Mouse (Mus musculus) T-helper 1 cell (primary cell): Measurements from ENCODE around the gene Hoxc6.

Experiments
- in situ Hi-C: fragments of 300-600 bp; cut with MboI, MseI; formaldehyde crosslinking; loops from one replicate; pipeline ENCODE4 v1.15.1; 2025; ENCODE audit warnings: high pct_unique_total_duplicates

Hoxc6 gene

DNA sequence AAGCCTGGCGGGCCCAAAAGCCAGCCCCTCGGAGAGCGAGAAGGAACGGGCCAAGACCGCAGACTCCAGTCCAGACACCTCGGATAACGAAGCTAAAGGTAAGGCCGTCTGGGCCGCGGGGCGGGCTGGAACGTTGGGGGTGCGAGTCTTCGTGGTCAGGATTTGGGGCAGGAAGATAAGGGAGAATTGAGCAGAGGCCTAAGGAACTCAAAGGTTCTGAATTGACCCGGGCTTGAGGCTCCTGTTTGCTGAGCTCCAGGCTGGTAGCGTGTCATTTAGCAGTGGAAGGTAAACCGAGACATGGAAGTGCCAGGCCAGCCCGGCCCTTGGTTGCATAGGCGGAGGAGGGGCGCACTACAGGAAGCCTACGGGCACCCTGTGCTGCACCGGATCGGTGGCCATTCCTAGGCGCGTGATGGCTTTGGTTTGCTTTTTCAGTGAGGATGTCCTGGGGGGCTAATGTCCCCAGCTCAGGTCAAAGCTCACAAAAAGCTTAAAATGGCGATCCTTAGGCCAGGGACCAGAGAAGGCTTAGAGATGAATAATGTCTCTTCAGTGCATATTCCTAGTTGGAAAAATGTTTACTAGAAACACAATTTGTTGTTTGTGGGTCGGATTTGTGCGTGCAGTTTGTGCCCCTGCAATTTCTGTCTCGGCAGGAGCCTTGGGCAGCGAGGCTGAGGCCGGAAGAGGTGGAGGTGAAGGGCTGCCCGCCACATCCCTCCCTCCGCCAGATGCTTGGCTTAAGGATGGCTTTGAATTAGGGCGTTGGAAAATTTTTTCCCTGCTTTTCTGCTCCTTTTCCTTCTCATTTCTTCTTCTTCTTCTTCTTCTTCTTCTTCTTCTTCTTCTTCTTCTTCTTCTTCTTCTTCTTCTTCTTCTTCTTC, 30.3 kb upstream of the Hoxc6 start:
- in situ Hi-C loops, result no loop called here

DNA sequence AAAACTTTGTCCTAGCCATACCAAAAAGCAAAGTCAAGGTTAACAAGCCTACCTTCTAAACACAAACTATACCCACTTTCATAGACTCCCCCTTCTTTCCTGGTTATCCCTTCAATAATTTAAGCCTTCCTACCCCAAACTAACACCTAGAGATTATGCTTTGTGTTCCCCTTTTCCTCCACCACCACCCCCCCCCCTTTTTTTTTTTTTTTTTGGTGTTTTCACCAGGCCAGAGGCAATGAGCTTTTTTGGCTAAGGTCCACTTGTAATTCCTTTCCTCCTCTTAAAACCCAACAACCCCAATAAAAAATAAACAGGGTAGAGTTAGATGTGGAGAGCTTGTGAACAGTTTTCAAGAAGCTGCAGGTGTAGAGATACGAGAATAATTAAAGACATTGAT, 28.8 kb upstream of the Hoxc6 start:
- in situ Hi-C loops, result no loop called here

DNA sequence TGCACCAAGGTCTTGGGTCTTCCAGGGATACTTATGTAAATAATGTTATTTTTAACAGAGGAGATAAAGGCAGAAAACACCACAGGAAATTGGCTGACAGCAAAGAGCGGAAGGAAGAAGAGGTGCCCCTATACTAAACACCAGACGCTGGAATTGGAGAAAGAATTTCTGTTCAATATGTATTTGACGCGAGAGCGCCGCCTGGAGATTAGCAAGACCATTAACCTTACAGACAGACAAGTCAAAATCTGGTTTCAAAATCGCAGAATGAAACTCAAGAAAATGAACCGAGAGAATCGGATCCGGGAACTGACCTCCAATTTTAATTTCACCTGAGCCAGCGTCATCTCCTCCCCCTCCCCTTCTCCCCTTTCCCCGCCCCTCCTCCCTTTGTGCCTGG, 27.3 kb upstream of the Hoxc6 start:
- in situ Hi-C loops, result no loop called here

DNA sequence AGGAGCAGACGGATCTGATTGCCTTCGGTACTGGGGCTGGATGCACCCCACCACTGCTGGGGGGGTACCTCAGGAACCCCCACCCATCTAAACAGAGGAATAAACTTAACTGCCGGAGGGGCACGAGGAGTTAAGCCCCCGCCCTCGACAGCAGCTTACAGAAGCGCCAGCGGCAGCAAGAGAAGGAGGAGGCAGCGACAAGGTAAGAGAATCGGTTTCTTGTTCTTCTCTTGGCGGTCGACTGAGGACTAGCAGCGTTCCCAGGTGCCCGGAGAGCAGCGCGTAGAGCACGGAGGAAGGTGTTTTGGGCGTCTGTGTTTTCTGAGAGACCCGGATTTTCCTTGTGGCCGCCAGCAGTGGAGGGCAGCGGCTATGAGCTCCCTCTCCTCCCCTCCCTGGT, 25.8 kb upstream of the Hoxc6 start:
- in situ Hi-C loops, result no loop called here

DNA sequence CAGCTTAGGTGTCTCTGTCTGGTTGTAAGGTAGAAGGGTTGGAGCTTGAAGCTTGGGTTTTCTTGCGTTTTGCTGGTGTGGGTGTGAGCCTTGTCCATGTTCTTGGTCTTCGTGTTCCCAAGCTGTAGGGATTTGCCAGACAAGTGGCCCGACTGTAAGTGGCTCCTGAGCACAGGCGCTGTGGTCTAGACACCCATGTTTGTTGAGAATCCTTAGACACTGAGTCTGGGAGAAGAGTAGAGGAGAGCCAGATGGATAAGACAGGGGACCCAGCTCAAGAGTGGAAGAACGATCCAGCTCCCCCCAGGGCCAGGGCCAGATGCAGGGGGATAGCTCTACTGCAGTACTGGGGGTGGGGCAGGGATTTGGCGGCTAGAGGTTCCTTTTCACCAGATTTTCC, 25.3 kb upstream of the Hoxc6 start:
- in situ Hi-C loops, result no loop called here

DNA sequence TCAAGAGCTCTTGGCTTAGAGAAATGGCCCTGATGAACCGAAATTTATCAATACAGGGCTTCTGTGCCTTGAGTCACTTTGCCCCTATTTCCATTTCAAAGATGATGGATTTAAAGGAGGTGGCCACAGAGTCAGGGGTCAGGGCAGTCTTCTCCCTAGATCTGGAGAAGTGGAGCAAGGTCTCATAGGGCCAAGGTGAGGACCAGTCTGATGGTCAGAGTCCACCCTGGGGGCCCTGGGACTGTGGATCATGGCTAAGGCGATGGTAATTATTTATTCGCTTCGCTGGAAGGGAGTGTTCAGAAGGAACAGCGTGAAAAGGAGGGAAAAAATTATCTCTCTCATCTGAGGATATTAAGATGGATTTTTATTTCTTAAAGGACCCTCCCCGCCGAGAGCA, 23.0 kb upstream of the Hoxc6 start:
- in situ Hi-C loops, result no loop called here

DNA sequence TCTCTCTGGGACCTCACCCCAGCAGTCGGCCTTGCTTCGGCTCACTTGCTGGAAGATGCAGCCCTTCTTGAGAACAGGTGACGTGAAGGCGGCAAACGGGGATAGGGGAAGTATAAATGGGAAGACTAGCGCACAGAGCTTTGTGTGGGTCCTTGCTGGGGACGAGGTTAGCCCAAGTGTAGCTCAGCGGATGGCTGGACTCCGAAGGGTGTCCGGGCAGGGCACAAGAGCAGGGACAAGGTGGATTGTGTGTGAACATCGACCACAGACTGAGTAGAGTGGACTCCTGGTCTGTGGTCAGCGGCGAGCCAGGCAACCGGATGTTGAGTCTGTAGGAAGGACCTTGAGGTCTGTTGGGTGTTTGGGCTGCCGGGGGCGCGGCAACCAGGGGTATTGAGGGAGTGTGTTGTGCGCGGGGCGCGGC, 22.4 kb upstream of the Hoxc6 start:
- in situ Hi-C loops, result no loop called here

DNA sequence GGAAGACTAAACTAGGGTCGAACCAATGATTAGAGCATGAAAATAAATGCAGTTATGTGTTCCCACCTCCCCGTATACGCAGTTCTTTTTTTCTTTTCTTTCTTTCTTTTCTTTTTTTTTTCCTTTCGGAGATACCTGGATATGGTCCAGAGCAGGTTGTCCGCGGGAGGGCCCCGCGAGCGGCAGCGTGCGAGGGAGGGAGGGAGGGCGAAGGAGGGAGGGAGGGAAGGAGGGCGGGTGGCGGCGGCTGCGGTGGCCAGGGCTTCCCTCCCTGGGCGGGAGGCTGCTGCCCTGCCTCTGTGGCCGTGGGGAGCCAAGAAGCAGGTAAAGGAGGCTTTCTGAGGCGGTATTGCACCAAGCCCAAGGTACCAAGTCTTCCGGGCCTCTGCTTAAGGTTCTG, 21.9 kb upstream of the Hoxc6 start, which contains the start of gene Hoxc9:
TSS of gene Hoxc9 (plus strand) at position 269 of the 400 bp plus-strand sequence.
- in situ Hi-C loops, result no loop called here

DNA sequence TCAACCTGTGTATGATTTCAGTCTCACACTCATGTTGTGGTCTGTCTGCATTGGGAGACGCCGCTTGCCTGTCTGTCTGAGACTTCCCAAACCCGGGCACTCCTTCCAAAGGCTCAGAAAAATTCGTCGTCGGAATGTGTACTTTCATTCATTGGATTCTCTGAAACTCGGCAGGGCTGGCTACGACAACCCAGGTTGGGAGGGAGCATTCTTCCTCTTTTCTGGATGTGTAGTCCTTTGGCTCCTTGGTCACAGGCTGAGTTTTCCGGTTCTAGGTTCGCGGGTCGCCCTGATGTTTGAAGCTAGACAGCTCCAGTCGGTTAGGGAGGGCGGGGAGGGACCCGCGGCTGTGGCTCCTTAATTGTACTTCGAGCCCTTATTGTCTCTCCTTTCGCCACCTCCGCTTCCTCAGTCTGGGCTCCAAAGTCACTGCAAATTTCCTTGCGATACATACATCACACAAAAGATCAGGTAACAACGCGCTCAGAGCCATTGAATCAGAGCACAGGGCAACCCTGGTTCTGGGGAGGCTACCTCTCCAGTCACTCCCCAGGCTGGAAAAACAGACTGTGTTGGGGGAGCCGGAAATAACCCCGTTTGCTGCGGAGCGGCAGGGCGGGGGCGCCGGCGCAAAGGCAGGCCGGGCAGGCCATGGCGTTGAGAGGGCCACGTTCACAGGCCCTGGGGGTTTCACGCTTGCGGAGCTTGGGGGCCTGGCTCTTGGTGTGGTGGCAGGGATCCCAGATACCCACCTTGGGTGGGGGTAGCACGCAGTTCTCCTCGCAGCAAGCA, 21.2 kb upstream of the Hoxc6 start:
- in situ Hi-C loops, result no loop called here

DNA sequence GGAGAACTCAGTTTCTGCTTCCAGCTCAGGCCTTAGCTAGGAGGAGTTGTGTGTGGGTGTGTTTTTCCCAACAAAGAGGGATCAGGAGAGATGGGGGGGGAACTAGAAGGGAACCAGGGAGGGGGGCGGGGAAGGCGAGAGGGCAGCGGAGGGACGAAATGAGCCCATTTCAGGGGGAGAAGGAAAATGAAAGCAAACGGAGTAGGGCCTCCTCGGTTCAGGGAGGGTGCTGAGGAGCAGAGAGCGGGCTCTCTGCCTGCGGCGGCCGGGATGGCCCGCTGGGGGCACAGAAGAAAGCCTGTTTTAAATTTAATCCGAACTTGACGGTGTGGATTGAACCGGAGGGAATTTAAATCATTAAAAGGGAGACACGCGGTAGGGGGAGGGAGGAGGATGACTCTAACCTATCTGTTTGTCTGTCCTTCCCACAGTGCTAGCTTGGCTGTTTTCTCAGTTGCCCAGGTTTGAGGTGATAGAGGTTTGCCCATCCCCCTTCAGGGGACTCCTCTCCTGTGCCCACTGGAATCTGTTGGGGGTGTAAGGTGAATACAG, 20.6 kb upstream of the Hoxc6 start:
- in situ Hi-C loops, result no loop called here

DNA sequence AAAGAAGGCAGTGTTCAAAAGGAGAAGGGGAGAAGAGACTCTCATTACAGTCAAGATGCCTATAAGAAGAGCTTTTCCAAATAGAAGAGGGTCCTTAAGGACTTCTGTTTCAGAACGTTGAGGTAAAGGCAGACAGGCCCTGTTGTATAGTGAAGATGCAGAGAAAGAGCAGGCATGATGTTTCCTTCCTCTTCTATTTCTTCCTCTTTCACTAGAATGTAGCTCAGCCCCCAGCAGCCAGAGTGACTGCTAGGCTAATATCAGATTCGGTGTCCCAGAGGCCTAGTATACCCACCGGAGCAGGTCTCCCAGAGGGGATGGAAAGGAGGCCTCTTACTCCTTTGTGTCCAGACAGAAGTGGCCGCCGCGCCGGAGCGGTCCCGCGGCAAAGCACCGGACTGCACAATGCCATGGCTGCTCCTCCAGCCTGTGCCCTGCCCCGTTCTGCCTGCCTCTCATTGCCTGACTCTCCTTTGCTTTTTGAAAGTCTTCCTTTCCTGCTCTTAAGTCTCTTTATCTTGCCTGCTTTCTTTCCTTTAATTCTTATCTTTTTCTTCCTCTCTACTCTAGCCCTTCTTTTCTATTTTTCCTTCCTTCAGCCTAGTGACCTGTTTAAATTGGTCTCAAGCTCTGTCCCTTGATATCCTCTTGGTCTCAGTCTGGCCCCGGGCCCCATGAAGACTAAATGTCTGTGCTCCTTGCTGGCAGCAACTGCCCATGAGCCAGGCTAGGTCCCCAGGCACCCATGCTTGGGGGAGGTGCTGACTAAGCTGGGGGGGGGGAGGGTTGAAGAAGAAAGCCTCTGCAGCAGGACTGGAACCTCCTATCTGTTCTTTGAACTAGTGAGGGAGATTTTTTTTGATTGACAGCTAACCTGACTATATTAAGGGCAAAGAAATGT, 19.2 kb upstream of the Hoxc6 start:
- in situ Hi-C loops, result no loop called here

DNA sequence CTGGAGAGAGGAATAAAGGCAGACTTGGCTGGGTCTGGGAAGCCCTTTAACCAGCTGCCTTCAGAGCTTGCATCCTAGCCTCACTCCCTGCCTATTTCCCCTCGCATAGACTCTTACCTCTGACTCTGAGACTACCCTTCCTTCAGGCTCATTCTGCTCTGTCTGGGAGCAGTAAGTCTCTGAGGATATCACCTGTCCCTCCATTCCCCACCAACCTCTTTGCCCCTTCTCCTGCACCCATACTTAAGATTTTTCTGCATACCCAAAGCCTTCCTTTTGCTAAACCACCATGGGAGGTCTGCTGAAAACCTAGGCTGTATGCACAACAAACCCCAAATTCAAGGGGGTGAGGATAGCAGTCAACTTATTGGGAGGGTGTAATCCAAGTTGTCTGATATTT, 18.1 kb upstream of the Hoxc6 start:
- in situ Hi-C loops, result no loop called here

DNA sequence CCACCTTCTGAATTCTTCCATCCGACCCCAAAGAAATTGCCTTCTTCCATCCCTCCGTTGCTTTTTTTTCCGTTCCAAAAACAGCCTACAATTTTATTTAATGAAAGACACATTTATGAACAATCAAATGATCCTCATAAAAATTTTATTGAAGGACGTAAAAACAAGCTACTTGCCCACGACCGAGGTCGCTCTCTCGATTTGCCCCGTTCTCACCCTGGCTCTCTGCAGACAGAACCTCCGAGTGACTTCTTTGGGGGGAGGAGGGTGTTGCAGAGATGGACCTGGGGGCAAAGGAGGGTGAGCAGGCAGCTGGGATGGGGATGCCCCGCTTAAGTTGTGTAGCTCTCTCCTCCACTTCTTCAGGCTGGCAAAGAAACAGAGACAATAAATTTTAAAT, 17.7 kb upstream of the Hoxc6 start:
- in situ Hi-C loops, result no loop called here

DNA sequence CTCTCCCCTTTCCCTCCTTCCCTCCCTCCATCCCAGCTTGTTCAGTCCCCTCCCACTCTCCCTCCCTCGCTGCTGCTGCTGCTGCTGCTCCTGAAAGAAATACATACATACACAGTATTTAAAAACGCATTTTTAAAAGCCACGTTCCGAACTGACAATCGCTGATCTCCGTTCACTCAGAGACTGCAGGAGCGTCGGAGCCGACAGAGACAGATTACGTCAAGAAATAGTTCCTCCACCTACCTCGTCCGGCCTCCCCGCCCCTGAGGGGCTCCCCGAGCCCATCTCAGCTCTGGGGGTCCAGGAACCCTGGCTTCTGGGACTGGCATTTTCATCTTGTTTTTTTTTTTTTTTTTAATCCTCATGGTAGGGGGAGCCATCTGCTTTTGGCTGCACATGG, 17.1 kb upstream of the Hoxc6 start:
- in situ Hi-C loops, result no loop called here

DNA sequence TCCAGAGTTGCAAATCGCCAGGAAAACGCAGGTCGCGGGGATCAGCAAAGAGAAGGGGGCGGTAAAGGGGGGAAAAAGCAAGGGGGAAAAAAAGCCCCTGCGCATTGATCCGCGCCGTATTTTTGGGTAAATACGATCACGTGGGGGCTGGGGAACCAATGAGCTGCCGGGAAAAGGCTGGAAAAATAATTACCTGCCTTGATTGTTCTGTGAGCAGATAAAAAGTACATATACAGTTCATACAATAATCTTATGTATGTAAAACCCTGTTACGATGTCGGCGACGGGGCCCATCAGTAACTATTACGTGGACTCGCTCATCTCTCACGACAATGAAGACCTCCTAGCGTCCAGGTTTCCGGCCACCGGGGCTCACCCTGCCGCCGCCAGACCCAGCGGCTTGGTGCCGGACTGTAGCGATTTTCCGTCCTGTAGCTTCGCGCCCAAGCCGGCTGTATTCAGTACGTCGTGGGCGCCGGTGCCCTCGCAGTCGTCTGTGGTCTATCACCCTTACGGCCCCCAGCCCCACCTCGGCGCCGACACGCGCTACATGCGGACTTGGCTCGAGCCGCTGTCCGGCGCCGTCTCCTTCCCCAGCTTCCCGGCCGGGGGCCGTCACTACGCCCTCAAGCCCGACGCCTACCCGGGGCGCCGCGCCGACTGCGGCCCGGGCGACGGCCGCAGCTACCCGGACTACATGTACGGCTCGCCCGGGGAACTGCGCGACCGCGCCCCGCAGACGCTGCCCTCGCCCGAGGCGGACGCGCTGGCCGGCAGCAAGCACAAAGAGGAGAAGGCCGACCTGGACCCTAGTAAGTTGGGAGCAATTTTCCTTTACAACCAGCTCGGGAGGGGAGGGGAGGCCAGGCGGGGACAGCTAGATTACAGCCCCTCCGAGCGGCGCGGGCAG, 16.4 kb upstream of the Hoxc6 start:
- in situ Hi-C loops, result no loop called here

DNA sequence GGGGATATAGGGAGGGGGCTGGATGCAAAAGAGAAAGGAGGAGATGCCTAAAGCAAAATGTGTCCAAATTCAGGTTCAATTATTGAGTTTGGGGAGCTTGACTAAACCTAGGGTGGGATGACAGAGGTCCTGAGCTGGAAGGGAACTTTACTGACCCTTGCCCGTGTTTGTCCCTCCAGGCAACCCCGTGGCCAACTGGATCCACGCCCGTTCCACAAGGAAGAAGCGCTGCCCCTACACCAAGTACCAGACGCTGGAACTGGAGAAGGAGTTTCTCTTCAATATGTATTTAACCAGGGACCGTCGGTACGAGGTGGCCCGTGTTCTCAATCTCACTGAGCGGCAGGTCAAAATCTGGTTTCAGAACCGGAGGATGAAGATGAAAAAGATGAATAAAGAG, 14.3 kb upstream of the Hoxc6 start:
- in situ Hi-C loops, result no loop called here

DNA sequence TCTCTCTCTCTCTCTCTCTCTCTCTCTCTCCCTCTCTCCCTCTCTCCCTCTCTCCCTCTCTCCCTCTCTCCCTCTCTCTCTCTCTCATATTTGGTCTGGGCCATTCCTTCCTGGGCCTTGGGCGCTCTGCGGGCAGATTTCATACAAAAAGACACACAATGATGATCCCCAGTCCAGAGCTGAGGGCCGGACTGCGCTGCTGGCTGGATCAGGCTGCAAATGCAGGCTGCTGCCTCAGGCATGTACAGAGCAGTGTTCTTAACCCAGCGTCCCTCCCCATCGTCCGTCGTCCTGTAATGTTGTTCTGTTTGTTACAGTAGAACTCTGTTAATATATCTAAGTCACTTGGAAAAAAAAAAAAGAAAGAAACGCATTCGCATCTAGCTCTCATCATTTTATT, 13.5 kb upstream of the Hoxc6 start:
- in situ Hi-C loops, result no loop called here

DNA sequence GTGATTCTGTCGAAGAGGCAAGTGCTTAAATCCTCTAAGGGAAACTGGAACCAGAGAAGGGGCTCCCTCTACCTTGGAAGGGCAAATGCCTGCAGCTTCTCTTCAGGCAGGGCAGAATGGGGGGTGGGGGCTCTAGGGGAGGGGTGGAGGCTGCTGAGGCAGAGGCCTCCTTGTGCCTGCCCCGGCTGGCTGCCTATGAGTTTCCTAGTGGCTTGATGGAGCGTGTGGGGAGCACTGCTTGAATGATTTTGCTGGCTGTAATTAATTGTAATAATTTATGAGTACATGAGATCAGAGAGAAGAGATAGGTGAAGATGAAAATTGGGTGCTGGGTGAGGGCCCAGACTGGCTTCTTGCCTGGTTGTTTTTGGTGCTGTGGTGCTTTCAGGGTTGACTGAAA, 13.1 kb upstream of the Hoxc6 start:
- in situ Hi-C loops, result loop anchor here (5.0 kb wide), 2 partner anchors 187 to 332 kb away; no protein-coding TSS in a partner anchor

DNA sequence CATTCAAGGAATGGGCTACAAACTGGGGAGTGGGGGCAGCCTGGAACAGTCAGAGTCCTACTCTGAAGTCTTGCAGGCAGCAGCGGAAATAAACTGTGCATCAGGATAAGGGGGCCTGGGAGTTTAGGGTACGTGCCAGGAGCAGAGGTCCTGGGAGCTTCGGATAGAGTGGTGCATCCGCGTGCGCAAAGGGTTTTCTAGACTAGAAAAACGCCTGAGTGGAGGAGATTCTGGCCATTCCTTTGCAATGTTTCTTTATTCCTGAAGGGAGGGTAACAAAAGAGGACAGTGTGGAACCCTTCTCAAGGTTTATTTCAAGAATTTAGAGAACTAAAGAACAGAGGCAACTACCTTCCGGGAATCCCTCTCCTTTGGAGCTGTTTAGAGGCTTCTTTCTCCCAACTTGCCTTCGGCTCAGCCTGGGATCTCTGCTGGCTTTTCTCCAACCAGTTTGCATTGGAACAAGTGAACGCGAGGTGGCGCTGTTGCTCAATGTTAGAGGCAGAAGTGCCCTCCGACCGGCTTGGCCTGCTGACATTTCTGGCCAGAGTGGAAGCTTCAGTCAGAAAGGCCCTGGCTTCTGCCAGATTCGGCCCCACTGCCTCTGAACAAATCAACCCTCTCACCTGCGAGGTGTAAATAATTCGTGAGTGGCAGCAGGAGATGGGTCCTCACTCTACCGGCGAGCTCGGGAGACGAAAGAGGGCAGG, 10.8 kb upstream of the Hoxc6 start:
- in situ Hi-C loops, result loop anchor here (5.0 kb wide), 2 partner anchors 185 to 330 kb away; no protein-coding TSS in a partner anchor

DNA sequence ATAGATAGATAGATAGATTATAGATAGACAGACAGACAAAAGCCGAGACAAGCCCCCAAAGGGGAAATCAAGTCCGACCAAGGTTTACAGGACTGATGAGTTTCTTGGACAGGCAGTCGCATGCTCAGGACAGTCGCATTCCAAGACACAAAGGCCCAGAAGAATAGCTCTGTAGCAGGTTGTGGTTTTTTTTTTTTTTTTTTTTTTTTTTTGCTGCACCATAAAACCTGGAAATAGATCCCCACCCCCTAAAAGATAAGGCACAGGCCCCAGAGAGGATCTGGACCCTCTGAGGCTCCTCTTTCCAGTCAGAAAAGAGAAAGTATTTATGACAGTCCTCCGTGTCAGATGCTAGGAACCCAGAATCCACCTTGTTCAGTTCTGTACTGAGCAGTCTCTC, 10.0 kb upstream of the Hoxc6 start:
- in situ Hi-C loops, result loop anchor here (5.0 kb wide), 2 partner anchors 184 to 329 kb away; no protein-coding TSS in a partner anchor
